Mouse (Mus musculus): ENCODE results near the gene Grik4. TPM values are rescaled to one million over a fixed set of nuclear protein-coding genes. Genes with fewer than 3 reads are reported as not detected.
A peak's percentile ranks its signal among the peaks of the same experiment; 100 is the strongest.

Grik4 gene
- polyA plus RNA-seq, 1 experiment from 2014 or later, result 0.10 TPM

- 0 out of 2 replicates have a peak, but pooled peaks cover 3% of the 10 kb centered on the region for H3K4me1 ChIP-seq (replicated peaks; ENCODE audit: control insufficient read depth, insufficient read depth)
- no peak for TF ChIP-seq EP300 (optimal IDR thresholded peaks at IDR 0.05)
- TF ChIP-seq CTCF (IDR thresholded peaks at IDR 0.05; ENCODE audit: low read depth), result no peak
- no peak for ATAC-seq (ENCODE audit: low FRiP score, low TSS enrichment)
- no peak overlapping the region for H3K9ac ChIP-seq (ENCODE audit: low read length)
- no peak overlapping the region for H3K4me3 ChIP-seq (ENCODE audit: low read depth, low read length)
- DNase-seq (ENCODE audit: low spot score), result no peak
- no peaks in the 10 kb centered on the region for H3K9me3 ChIP-seq (ENCODE audit: control insufficient read depth, low read length)
- no peak overlapping the region for H3K4me2 ChIP-seq (replicated peaks; ENCODE audit: low read depth)
- H3K36me3 ChIP-seq (ENCODE audit: control insufficient read depth, insufficient read depth, low read length), result no peaks in the 10 kb centered on the region
- WGBS, result 13% methylated on average over 5 of the region's 5 CpGs
- no peaks in the 10 kb centered on the region for H3K27me3 ChIP-seq (ENCODE audit: control insufficient read depth, insufficient read depth, low read length)
- no peak overlapping the region for H3K27ac ChIP-seq (replicated peaks)
These were observed 145.1 kb downstream of the Grik4 start for GRCm38 (mm10) chr9:42799242-42799641.

DNA sequence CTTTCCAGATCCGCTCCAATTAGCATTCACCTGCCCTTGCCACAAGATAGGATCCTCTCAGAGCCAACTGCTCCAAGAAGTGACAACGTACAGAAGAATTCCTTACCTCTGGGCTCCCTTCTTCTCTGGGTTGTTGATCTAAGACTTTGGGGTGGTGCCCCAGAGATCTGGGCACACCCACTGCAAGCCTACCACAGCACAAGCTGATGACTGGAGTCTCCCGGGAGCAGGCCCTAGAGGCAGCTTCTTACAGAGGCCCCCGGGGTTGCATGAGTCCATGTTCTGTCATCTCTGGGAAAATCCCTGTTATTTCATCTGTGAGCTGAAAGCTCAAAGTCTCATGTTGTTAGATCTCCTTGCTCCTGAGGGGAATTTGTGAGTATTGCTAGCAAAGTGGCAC, 146.0 kb downstream of the Grik4 start:
- H3K9me3 ChIP-seq (ENCODE audit: control insufficient read depth, low read length), result no peaks in the 10 kb centered on the region
- H3K27me3 ChIP-seq (ENCODE audit: control insufficient read depth, insufficient read depth, low read length), result no peaks in the 10 kb centered on the region
- H3K4me3 ChIP-seq (ENCODE audit: low read depth, low read length), result no peak overlapping the region
- no peaks in the 10 kb centered on the region for H3K36me3 ChIP-seq (ENCODE audit: control insufficient read depth, insufficient read depth, low read length)
- TF ChIP-seq EP300 (optimal IDR thresholded peaks at IDR 0.05) (no peak), CTCF (IDR thresholded peaks at IDR 0.05; ENCODE audit: low read depth) (no peak)
- no peak overlapping the region for H3K27ac ChIP-seq (replicated peaks)
- ATAC-seq (ENCODE audit: low FRiP score, low TSS enrichment) (peak; percentile 56), DNase-seq (ENCODE audit: low spot score) (no peak)
- H3K4me2 ChIP-seq (replicated peaks; ENCODE audit: low read depth), result no peak overlapping the region
- no peak overlapping the region for H3K9ac ChIP-seq (ENCODE audit: low read length)
- WGBS, result 62% methylated on average over 4 of the region's 4 CpGs
- 0 out of 2 replicates have a peak, but pooled peaks cover 3% of the 10 kb centered on the region for H3K4me1 ChIP-seq (replicated peaks; ENCODE audit: control insufficient read depth, insufficient read depth)

DNA sequence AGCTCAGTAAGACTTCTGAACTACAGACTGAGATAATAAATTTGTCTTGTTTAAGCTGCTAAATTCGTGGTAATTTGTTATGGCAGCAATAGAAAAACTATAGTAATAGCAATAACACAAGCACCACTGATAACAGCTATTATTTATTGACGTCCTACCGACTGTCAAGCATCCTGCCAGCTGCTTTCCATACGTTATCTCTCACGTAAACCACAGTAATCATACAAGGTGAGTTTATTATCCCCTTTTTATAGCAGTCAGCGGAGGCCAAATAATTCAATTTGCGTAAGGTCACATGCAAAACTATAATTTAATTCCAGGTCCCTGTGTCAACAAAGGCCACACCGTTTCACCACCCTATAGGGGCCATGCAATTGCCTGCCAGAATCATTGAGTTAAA, 147.0 kb downstream of the Grik4 start:
- H3K9me3 ChIP-seq (ENCODE audit: control insufficient read depth, low read length), result no peaks in the 10 kb centered on the region
- no peak for DNase-seq (ENCODE audit: low spot score)

GRCm38 (mm10) chr9:42795881-42796280, 148.4 kb downstream of the Grik4 start:
- 22% methylated on average over 8 of the region's 8 CpGs for WGBS
- no peaks in the 10 kb centered on the region for H3K36me3 ChIP-seq (ENCODE audit: control insufficient read depth, insufficient read depth, low read length)
- no peak overlapping the region for H3K9ac ChIP-seq (ENCODE audit: low read length)
- H3K4me1 ChIP-seq (replicated peaks; ENCODE audit: control insufficient read depth, insufficient read depth), result 0 out of 2 replicates have a peak, but pooled peaks cover 3% of the 10 kb centered on the region
- no peaks in the 10 kb centered on the region for H3K27me3 ChIP-seq (ENCODE audit: control insufficient read depth, insufficient read depth, low read length)
- no peak for DNase-seq (ENCODE audit: low spot score)
- no peak overlapping the region for H3K4me3 ChIP-seq (ENCODE audit: low read depth, low read length)
- ATAC-seq (ENCODE audit: low FRiP score, low TSS enrichment), result 0 out of 2 replicates have a peak, but pooled peaks have one; percentile 25
- H3K9me3 ChIP-seq (ENCODE audit: control insufficient read depth, low read length), result no peaks in the 10 kb centered on the region
- no peak overlapping the region for H3K4me2 ChIP-seq (replicated peaks; ENCODE audit: low read depth)
- no peak for TF ChIP-seq EP300 (optimal IDR thresholded peaks at IDR 0.05)
- TF ChIP-seq CTCF (IDR thresholded peaks at IDR 0.05; ENCODE audit: low read depth), result no peak
- no peak overlapping the region for H3K27ac ChIP-seq (replicated peaks)

More for the DNA sequence above, 147.0 kb downstream of the Grik4 start:
- no peaks in the 10 kb centered on the region for H3K36me3 ChIP-seq (ENCODE audit: control insufficient read depth, insufficient read depth, low read length)
- WGBS, result 65% methylated on average over 8 of the region's 8 CpGs
- 0 out of 2 replicates have a peak, but pooled peaks cover 3% of the 10 kb centered on the region for H3K4me1 ChIP-seq (replicated peaks; ENCODE audit: control insufficient read depth, insufficient read depth)
- no peak overlapping the region for H3K4me2 ChIP-seq (replicated peaks; ENCODE audit: low read depth)
- no peaks in the 10 kb centered on the region for H3K27me3 ChIP-seq (ENCODE audit: control insufficient read depth, insufficient read depth, low read length)
- H3K4me3 ChIP-seq (ENCODE audit: low read depth, low read length), result no peak overlapping the region
- no peak overlapping the region for H3K9ac ChIP-seq (ENCODE audit: low read length)
- no peak for ATAC-seq (ENCODE audit: low FRiP score, low TSS enrichment)
- H3K27ac ChIP-seq (replicated peaks), result no peak overlapping the region
- TF ChIP-seq CTCF (IDR thresholded peaks at IDR 0.05; ENCODE audit: low read depth), result no peak
- TF ChIP-seq EP300 (optimal IDR thresholded peaks at IDR 0.05), result no peak

DNA sequence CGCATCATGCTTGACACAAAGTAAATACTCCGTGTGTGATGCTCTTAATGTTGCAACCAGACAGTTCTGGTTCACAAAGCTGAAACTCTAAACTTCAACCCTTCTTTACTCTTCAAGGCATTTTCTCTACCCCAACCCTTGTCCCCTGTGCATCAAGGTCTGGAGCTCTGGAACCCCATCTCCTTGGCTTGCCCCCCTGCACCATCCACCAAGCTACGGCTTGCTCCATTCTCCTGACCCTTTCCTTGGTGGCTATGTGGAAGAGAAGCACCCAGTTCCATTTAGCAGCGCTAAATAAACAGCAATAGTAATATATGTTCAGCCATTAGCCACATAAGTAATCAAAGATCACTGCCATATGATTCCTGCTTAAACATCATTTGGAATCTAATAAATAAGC, 150.3 kb downstream of the Grik4 start:
- Histone ChIP-seq H3K9me3 (ENCODE audit: control insufficient read depth, low read length) (no peaks in the 10 kb centered on the region), H3K27ac (replicated peaks) (no peak overlapping the region), H3K4me1 (replicated peaks; ENCODE audit: control insufficient read depth, insufficient read depth) (0 out of 2 replicates have a peak, but pooled peaks cover 3% of the 10 kb centered on the region), H3K27me3 (ENCODE audit: control insufficient read depth, insufficient read depth, low read length) (no peaks in the 10 kb centered on the region), H3K4me2 (replicated peaks; ENCODE audit: low read depth) (no peak overlapping the region), H3K36me3 (ENCODE audit: control insufficient read depth, insufficient read depth, low read length) (no peaks in the 10 kb centered on the region), H3K4me3 (ENCODE audit: low read depth, low read length) (no peak overlapping the region), H3K9ac (ENCODE audit: low read length) (no peak overlapping the region)
- WGBS, result 76% methylated on average over 4 of the region's 4 CpGs
- DNase-seq (ENCODE audit: low spot score), result no peak
- TF ChIP-seq CTCF (IDR thresholded peaks at IDR 0.05; ENCODE audit: low read depth) (no peak), EP300 (optimal IDR thresholded peaks at IDR 0.05) (no peak)
- no peak for ATAC-seq (ENCODE audit: low FRiP score, low TSS enrichment)

- Histone ChIP-seq H3K36me3 (ENCODE audit: control insufficient read depth, insufficient read depth, low read length) (no peaks in the 10 kb centered on the region), H3K9ac (ENCODE audit: low read length) (no peak overlapping the region), H3K27me3 (ENCODE audit: control insufficient read depth, insufficient read depth, low read length) (no peaks in the 10 kb centered on the region), H3K4me1 (replicated peaks; ENCODE audit: control insufficient read depth, insufficient read depth) (no peaks in the 10 kb centered on the region), H3K4me3 (ENCODE audit: low read depth, low read length) (no peak overlapping the region), H3K4me2 (replicated peaks; ENCODE audit: low read depth) (no peak overlapping the region), H3K9me3 (ENCODE audit: control insufficient read depth, low read length) (no peaks in the 10 kb centered on the region), H3K27ac (replicated peaks) (no peak overlapping the region)
- TF ChIP-seq EP300 (optimal IDR thresholded peaks at IDR 0.05) (no peak), CTCF (IDR thresholded peaks at IDR 0.05; ENCODE audit: low read depth) (no peak)
- ATAC-seq (ENCODE audit: low FRiP score, low TSS enrichment) (no peak), DNase-seq (ENCODE audit: low spot score) (no peak)
- WGBS, result 46% methylated on average over 8 of the region's 8 CpGs
These were observed 150.7 kb downstream of the Grik4 start for GRCm38 (mm10) chr9:42793581-42793980.

All from stomach, postnatal 0 days (tissue).